Mouse (Mus musculus): ENCODE results near the gene Defb29. TPM values are rescaled to one million over a fixed set of nuclear protein-coding genes. Genes with fewer than 3 reads are reported as not detected.

The Defb29 gene
- polyA plus RNA-seq, 1 experiment from 2014 or later = not detected

- H3K4me2 ChIP-seq (ENCODE audit: low read depth, low read length, severe bottlenecking) = no peak overlapping the region
- no peaks in the 10 kb centered on the region for H3K27me3 ChIP-seq (ENCODE audit: control insufficient read depth, insufficient read depth, low read length)
- 91% methylated on average over 9 of the region's 9 CpGs for WGBS
- no peaks in the 10 kb centered on the region for H3K4me1 ChIP-seq (replicated peaks; ENCODE audit: control insufficient read depth, insufficient read depth, low read length)
- no peaks in the 10 kb centered on the region for H3K9me3 ChIP-seq (ENCODE audit: control insufficient read depth, low read length)
- H3K27ac ChIP-seq (ENCODE audit: low read depth, low read length) = no peak overlapping the region
- ATAC-seq (replicated peaks; ENCODE audit: low FRiP score) (no peak), DNase-seq (ENCODE audit: low spot score) (no peak)
- H3K36me3 ChIP-seq (ENCODE audit: control insufficient read depth, insufficient read depth, low read length) = no peaks in the 10 kb centered on the region
- no peak overlapping the region for H3K4me3 ChIP-seq (ENCODE audit: low read depth, low read length)
- no peak overlapping the region for H3K9ac ChIP-seq (ENCODE audit: low read length)
These were observed 2.1 kb upstream of the Defb29 start for GRCm38 (mm10) chr2:152541979-152542378.

GRCm38 (mm10) chr2:152517981-152518380, 21.9 kb downstream of the Defb29 start, which contains the start of gene Defb28:
Gene Defb28, plus strand, starts transcription at chr2:152518255.
- DNase-seq (ENCODE audit: low spot score) (no peak), ATAC-seq (replicated peaks; ENCODE audit: low FRiP score) (no peak)
- H3K9me3 ChIP-seq (ENCODE audit: control insufficient read depth, low read length) = no peaks in the 10 kb centered on the region
- H3K36me3 ChIP-seq (ENCODE audit: control insufficient read depth, insufficient read depth, low read length) = no peaks in the 10 kb centered on the region
- no peak within 1 kb of the TSS for H3K27ac ChIP-seq (ENCODE audit: low read depth, low read length)
- no peaks in the 10 kb centered on the region for H3K27me3 ChIP-seq (ENCODE audit: control insufficient read depth, insufficient read depth, low read length)
- 79% methylated on average over 4 of the region's 4 CpGs for WGBS
- no peak within 1 kb of the TSS for H3K9ac ChIP-seq (ENCODE audit: low read length)
- no peaks in the 10 kb centered on the region for H3K4me1 ChIP-seq (replicated peaks; ENCODE audit: control insufficient read depth, insufficient read depth, low read length)
- H3K4me2 ChIP-seq (ENCODE audit: low read depth, low read length, severe bottlenecking) = no peak within 1 kb of the TSS
- H3K4me3 ChIP-seq (ENCODE audit: low read depth, low read length) = no peak within 1 kb of the TSS

GRCm38 (mm10) chr2:152516084-152516483, 23.8 kb downstream of the Defb29 start:
- WGBS = 86% methylated on average over 4 of the region's 4 CpGs
- DNase-seq (ENCODE audit: low spot score) = no peak
- Histone ChIP-seq H3K36me3 (ENCODE audit: control insufficient read depth, insufficient read depth, low read length) (no peaks in the 10 kb centered on the region), H3K4me2 (ENCODE audit: low read depth, low read length, severe bottlenecking) (no peak overlapping the region), H3K4me1 (replicated peaks; ENCODE audit: control insufficient read depth, insufficient read depth, low read length) (no peaks in the 10 kb centered on the region), H3K9me3 (ENCODE audit: control insufficient read depth, low read length) (no peaks in the 10 kb centered on the region), H3K4me3 (ENCODE audit: low read depth, low read length) (no peak overlapping the region), H3K27me3 (ENCODE audit: control insufficient read depth, insufficient read depth, low read length) (no peaks in the 10 kb centered on the region), H3K27ac (ENCODE audit: low read depth, low read length) (no peak overlapping the region), H3K9ac (ENCODE audit: low read length) (no peak overlapping the region)
- ATAC-seq (replicated peaks; ENCODE audit: low FRiP score) = no peak

DNA sequence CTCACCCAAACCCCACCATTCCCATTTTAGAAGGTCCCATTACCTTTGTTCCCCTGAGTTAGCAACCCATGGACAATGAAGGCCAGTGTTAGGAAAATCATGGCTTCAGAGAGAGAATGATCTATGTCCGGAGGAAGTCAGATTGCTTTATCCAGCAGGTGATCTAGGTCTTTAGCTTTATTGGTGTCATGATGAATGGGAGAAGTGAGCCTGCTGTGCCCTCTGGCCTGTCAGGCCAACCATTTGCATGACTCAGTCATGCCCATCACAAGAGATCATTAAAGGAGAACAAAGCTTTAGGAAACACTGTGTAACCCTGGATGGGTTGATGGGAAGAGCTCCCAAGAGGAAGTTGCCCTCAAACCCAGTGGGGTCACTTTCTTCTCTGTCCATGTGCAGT, 28.3 kb downstream of the Defb29 start, which contains the start of gene Defb26:
Defb26 (minus strand) TSS at position 101 of the 400 bp plus-strand sequence.
- 83% methylated on average over 1 of the region's 1 CpGs for WGBS
- H3K4me2 ChIP-seq (ENCODE audit: low read depth, low read length, severe bottlenecking) = no peak within 1 kb of the TSS
- H3K4me1 ChIP-seq (replicated peaks; ENCODE audit: control insufficient read depth, insufficient read depth, low read length) = no peaks in the 10 kb centered on the region
- no peaks in the 10 kb centered on the region for H3K27me3 ChIP-seq (ENCODE audit: control insufficient read depth, insufficient read depth, low read length)
- H3K9me3 ChIP-seq (ENCODE audit: control insufficient read depth, low read length) = no peaks in the 10 kb centered on the region
- ATAC-seq (replicated peaks; ENCODE audit: low FRiP score) (no peak), DNase-seq (ENCODE audit: low spot score) (no peak)
- no peak within 1 kb of the TSS for H3K9ac ChIP-seq (ENCODE audit: low read length)
- no peak within 1 kb of the TSS for H3K4me3 ChIP-seq (ENCODE audit: low read depth, low read length)
- no peak within 1 kb of the TSS for H3K27ac ChIP-seq (ENCODE audit: low read depth, low read length)
- no peaks in the 10 kb centered on the region for H3K36me3 ChIP-seq (ENCODE audit: control insufficient read depth, insufficient read depth, low read length)

DNA sequence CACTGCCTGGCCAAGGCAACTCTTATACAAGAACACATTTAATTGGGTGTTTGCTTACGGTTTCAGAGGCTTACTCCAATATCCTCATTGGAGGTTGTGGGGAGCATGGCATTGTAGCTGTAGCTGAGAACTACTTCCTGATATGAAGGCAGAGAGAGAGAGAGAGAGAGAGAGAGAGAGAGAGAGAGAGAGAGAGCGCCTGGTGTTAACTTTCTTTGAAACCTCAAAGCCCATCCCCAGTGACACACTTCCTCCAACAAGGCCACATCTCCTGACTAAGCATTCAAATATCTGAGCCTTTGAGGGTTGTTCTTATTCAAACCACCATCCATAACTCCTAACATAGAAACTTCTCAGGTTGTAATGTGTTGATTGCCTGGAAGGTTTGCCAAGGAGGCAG, 35.9 kb downstream of the Defb29 start:
- H3K27me3 ChIP-seq (ENCODE audit: control insufficient read depth, insufficient read depth, low read length) = no peaks in the 10 kb centered on the region
- ATAC-seq (replicated peaks; ENCODE audit: low FRiP score) (no peak), DNase-seq (ENCODE audit: low spot score) (no peak)
- no peak overlapping the region for H3K4me2 ChIP-seq (ENCODE audit: low read depth, low read length, severe bottlenecking)
- H3K4me3 ChIP-seq (ENCODE audit: low read depth, low read length) = no peak overlapping the region
- no peaks in the 10 kb centered on the region for H3K9me3 ChIP-seq (ENCODE audit: control insufficient read depth, low read length)
- no peaks in the 10 kb centered on the region for H3K36me3 ChIP-seq (ENCODE audit: control insufficient read depth, insufficient read depth, low read length)
- WGBS = 84% methylated on average over 2 of the region's 2 CpGs
- no peak overlapping the region for H3K9ac ChIP-seq (ENCODE audit: low read length)
- H3K4me1 ChIP-seq (replicated peaks; ENCODE audit: control insufficient read depth, insufficient read depth, low read length) = no peaks in the 10 kb centered on the region
- H3K27ac ChIP-seq (ENCODE audit: low read depth, low read length) = no peak overlapping the region

DNA sequence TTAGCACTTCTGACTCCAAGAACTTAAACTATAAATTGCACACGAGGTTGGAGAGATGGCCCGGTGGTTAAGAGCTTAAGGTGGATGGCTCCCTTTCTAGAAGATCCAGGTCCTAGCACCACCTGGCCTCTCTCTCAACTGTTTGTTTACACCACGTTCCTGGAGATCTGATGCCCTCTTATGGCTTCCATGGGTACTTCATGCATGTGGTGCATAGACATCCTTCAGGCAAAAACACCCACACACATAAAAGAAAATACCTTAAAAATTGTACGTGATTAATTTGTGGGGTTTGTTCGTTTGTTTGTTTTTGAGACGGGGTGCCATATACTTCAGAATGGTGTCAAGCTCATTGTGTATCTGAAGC, 39.1 kb downstream of the Defb29 start:
- H3K9me3 ChIP-seq (ENCODE audit: control insufficient read depth, low read length) = no peaks in the 10 kb centered on the region
- no peaks in the 10 kb centered on the region for H3K36me3 ChIP-seq (ENCODE audit: control insufficient read depth, insufficient read depth, low read length)
- no peaks in the 10 kb centered on the region for H3K4me1 ChIP-seq (replicated peaks; ENCODE audit: control insufficient read depth, insufficient read depth, low read length)
- WGBS = 80% methylated on average over 6 of the region's 6 CpGs
- H3K9ac ChIP-seq (ENCODE audit: low read length) = no peak overlapping the region
- no peak overlapping the region for H3K4me2 ChIP-seq (ENCODE audit: low read depth, low read length, severe bottlenecking)
- H3K27me3 ChIP-seq (ENCODE audit: control insufficient read depth, insufficient read depth, low read length) = no peaks in the 10 kb centered on the region
- ATAC-seq (replicated peaks; ENCODE audit: low FRiP score) (no peak), DNase-seq (ENCODE audit: low spot score) (no peak)
- H3K27ac ChIP-seq (ENCODE audit: low read depth, low read length) = no peak overlapping the region
- H3K4me3 ChIP-seq (ENCODE audit: low read depth, low read length) = no peak overlapping the region

DNA sequence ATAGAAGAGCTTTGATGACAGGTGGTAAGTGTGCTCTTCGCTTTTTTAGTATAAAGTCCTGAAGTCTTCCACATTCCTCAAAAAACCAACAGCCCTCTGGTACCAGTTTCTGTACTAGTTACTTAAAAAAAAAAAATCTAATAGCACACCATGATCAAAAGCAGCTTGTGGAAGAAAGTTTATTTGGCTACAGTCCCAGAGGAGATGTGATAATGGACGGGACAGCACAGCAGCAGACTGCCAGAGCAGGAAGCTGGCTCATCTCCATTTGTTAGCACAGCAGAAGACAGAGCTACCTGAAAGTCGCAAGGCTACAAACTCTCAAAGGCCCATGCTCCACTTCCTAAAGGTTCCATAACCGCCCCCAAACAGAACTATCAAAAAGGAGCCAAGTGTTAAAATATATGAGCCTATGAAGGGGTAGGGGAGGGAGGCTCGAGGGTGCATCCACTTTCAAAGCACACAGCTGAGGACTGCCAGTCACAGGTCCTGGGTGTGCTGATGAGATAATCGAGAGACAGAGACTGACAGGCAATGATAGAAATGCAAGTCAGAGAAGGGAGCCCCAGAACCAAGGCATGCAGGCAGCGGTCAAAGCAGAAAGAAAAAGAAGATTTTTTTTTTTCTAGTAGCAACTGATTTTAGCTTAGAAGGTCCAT, 39.6 kb downstream of the Defb29 start:
- H3K4me2 ChIP-seq (ENCODE audit: low read depth, low read length, severe bottlenecking) = no peak overlapping the region
- no peak overlapping the region for H3K27ac ChIP-seq (ENCODE audit: low read depth, low read length)
- ATAC-seq (replicated peaks; ENCODE audit: low FRiP score) (no peak), DNase-seq (ENCODE audit: low spot score) (no peak)
- WGBS = 83% methylated on average over 7 of the region's 7 CpGs
- H3K9me3 ChIP-seq (ENCODE audit: control insufficient read depth, low read length) = no peaks in the 10 kb centered on the region
- H3K4me3 ChIP-seq (ENCODE audit: low read depth, low read length) = no peak overlapping the region
- no peaks in the 10 kb centered on the region for H3K4me1 ChIP-seq (replicated peaks; ENCODE audit: control insufficient read depth, insufficient read depth, low read length)
- H3K27me3 ChIP-seq (ENCODE audit: control insufficient read depth, insufficient read depth, low read length) = no peaks in the 10 kb centered on the region
- no peak overlapping the region for H3K9ac ChIP-seq (ENCODE audit: low read length)
- H3K36me3 ChIP-seq (ENCODE audit: control insufficient read depth, insufficient read depth, low read length) = no peaks in the 10 kb centered on the region

DNA sequence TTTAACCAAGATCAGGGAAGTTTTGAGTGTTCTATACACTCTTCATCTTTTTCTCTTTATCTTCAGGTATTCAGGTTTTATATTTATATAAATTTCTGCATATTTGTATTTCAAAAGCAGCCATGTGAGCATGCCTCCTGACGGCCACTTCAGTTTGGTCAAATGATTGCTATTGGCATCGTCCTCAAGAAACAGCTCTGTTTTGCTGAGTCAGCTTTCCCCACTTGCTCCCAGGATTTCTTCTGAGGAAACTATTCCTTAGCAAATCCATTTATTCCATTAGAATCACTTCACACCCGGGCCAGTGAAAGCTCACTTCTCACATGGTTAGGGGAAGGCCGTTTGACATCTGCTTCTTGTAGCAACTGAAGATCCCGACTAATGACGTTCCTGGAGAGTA, 41.9 kb downstream of the Defb29 start:
- Histone ChIP-seq H3K36me3 (ENCODE audit: control insufficient read depth, insufficient read depth, low read length) (no peaks in the 10 kb centered on the region), H3K9ac (ENCODE audit: low read length) (no peak overlapping the region), H3K27ac (ENCODE audit: low read depth, low read length) (no peak overlapping the region), H3K4me1 (replicated peaks; ENCODE audit: control insufficient read depth, insufficient read depth, low read length) (no peaks in the 10 kb centered on the region), H3K9me3 (ENCODE audit: control insufficient read depth, low read length) (no peaks in the 10 kb centered on the region), H3K4me2 (ENCODE audit: low read depth, low read length, severe bottlenecking) (no peak overlapping the region), H3K27me3 (ENCODE audit: control insufficient read depth, insufficient read depth, low read length) (no peaks in the 10 kb centered on the region), H3K4me3 (ENCODE audit: low read depth, low read length) (no peak overlapping the region)
- WGBS = 85% methylated on average over 6 of the region's 6 CpGs
- ATAC-seq (replicated peaks; ENCODE audit: low FRiP score) (no peak), DNase-seq (ENCODE audit: low spot score) (no peak)

DNA sequence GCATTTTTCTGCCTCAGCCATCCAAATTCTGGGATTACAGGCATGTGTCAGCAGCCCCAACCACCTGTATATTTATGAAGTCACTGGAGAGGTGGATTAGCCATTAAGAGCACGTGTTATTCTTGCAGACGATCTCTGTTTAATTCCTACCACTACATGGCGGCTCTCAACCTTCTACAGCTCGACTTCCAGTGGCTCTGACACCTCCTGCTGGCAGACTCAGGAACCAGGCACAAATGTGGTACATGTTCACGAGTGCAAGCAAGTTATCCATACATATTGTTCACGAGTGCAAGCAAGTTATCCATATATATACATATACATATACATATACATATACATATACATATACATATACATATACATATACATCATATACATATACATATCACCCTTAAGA, 46.7 kb downstream of the Defb29 start:
- Histone ChIP-seq H3K27ac (ENCODE audit: low read depth, low read length) (no peak overlapping the region), H3K4me3 (ENCODE audit: low read depth, low read length) (no peak overlapping the region), H3K9me3 (ENCODE audit: control insufficient read depth, low read length) (no peaks in the 10 kb centered on the region), H3K27me3 (ENCODE audit: control insufficient read depth, insufficient read depth, low read length) (no peaks in the 10 kb centered on the region), H3K4me1 (replicated peaks; ENCODE audit: control insufficient read depth, insufficient read depth, low read length) (no peaks in the 10 kb centered on the region), H3K9ac (ENCODE audit: low read length) (no peak overlapping the region), H3K36me3 (ENCODE audit: control insufficient read depth, insufficient read depth, low read length) (no peaks in the 10 kb centered on the region), H3K4me2 (ENCODE audit: low read depth, low read length, severe bottlenecking) (no peak overlapping the region)
- ATAC-seq (replicated peaks; ENCODE audit: low FRiP score) (no peak), DNase-seq (ENCODE audit: low spot score) (no peak)
- 78% methylated on average over 6 of the region's 6 CpGs for WGBS

Data from forebrain, embryonic 11.5 days (tissue).